Mouse (Mus musculus) neural tube, embryonic 15.5 days (tissue): Measurements from ENCODE around the gene Pkd1l1. TPM values are rescaled to one million over a fixed set of nuclear protein-coding genes. Genes with fewer than 3 reads are reported as not detected.
A peak's percentile ranks its signal among the peaks of the same experiment; 100 is the strongest.

Source experiments
- ATAC-seq: fragments of 200-750 bp; cut with Nextera tagmentation; 2 replicates; pipeline ENCODE4 v1.8.0; 2017; ENCODE audit warnings: mild to moderate bottlenecking, moderate TSS enrichment, moderate library complexity; ENCODE audit not compliant: low FRiP score
- H3K27ac ChIP-seq: fragments of 300-500 bp; sonication (generic); replicated peaks from 2 replicates; pipeline ENCODE4 v1.5.1; 2015; ENCODE audit warnings: mild to moderate bottlenecking, inconsistent platforms
- H3K27me3 ChIP-seq: fragments of 300-500 bp; sonication (generic); replicated peaks from 2 replicates; pipeline ENCODE4 v1.6.1; 2015; ENCODE audit warnings: inconsistent platforms
- H3K36me3 ChIP-seq: fragments of 300-500 bp; sonication (generic); 2 replicates; pipeline ENCODE4 v1.6.1; 2015; ENCODE audit warnings: inconsistent platforms
- H3K4me1 ChIP-seq: fragments of 300-500 bp; sonication (generic); 2 replicates; pipeline ENCODE4 v1.6.1; 2015; ENCODE audit warnings: inconsistent platforms
- H3K4me2 ChIP-seq: fragments of 300-500 bp; sonication (generic); 2 replicates; pipeline ENCODE4 v1.6.1; 2015; ENCODE audit warnings: inconsistent platforms, mild to moderate bottlenecking, moderate library complexity
- H3K4me3 ChIP-seq: fragments of 300-500 bp; sonication (generic); replicated peaks from 2 replicates; pipeline ENCODE4 v1.5.1; 2015; ENCODE audit warnings: mild to moderate bottlenecking, inconsistent platforms
- H3K9ac ChIP-seq: fragments of 300-500 bp; sonication (generic); replicated peaks from 2 replicates; pipeline ENCODE4 v1.6.1; 2015; ENCODE audit warnings: mild to moderate bottlenecking, inconsistent platforms
- H3K9me3 ChIP-seq: fragments of 300-500 bp; sonication (generic); replicated peaks from 2 replicates; pipeline ENCODE4 v1.6.1; 2016; ENCODE audit warnings: inconsistent platforms
- WGBS: fragments of 180-500 bp; shearing (Covaris S2); methylation state at CpG from one replicate; pipeline ENCODE4 v1.1.7; 2015; ENCODE audit warnings: mixed read lengths; 5-methylcytosine and 5-hydroxymethylcytosine counted together
- polyA plus RNA-seq: library from polyadenylated mRNA; unstranded; fragments of >200 nt; fragmentation: Nextera tagmentation; extraction: Ambion mirVana; gene quantifications from 2 replicates; pipeline ENCODE4 v1.2.1, GENCODE M21; 2015

Gene Pkd1l1
- polyA plus RNA-seq, 1 experiment from 2014 or later = 0.10 TPM

DNA sequence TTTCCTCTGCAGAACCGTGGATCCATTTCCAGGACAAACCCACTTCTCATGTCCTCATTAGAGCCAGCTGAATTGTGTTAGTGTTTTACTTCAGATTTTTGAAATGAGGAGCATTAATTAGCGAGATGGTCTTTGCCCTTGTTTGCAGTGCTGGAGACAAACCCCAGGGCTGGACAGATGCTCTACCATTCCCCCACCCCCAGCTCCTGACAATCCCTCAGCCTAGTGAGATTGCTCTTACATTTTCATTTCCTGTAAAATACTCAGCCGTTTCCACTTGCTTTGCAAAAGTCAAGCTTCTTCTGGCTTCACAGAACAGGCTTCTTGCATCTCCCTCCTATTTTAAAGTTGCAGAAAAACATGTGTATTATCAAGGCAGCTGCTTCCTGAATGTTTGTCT, 155.7 kb downstream of the Pkd1l1 start:
- peak; percentile 14; the same call in 1 of the 2 replicates for ATAC-seq
- Histone ChIP-seq H3K36me3 (no peaks in the 10 kb centered on the region), H3K27me3 (no peaks in the 10 kb centered on the region), H3K9me3 (no peaks in the 10 kb centered on the region), H3K4me1 (no peaks in the 10 kb centered on the region), H3K4me3 (no peak overlapping the region), H3K4me2 (no peak overlapping the region), H3K9ac (no peak overlapping the region), H3K27ac (no peak overlapping the region)
- 58% methylated on average over 3 of the region's 3 CpGs for WGBS

DNA sequence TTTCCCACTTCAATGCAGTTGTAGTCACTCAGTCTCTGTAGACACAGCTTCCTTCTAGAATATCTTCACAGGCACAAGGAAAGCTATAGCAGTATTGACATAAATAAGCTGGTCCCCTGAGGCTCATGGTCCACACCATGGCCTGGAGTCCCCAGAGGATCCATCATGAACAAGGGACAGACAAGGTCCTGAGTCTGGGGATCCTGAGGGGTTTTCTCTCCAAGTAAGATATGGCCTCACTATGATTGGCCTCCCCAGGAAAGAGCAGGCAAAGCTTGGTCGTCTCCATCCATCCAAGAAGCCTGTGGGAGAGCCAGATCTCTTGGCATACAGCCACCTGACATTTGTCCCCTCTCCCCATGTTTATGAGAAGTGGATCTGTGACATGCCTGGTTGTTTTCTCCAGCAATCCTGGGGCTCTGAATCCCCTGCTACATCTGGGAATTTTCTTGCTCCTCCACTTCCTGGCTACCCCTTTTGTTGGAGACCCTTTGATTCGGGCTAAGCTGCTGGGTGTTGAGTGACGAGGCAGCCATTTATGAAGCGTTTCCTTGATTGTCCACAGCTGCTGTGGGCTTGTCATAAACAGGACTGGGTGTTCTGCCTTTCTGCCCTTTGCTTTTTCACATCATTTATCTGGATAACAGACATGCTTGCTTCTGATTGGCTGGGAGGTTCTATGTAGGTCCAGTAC, 158.8 kb downstream of the Pkd1l1 start:
- no peak for ATAC-seq

GRCm38 (mm10) chr11:8811506-8812100, 161.5 kb downstream of the Pkd1l1 start:
- H3K9me3 ChIP-seq = no peaks in the 10 kb centered on the region
- WGBS = 9% methylated on average over 5 of the region's 5 CpGs
- H3K27ac ChIP-seq = no peak overlapping the region
- H3K4me3 ChIP-seq = no peak overlapping the region
- H3K4me1 ChIP-seq = no peaks in the 10 kb centered on the region
- H3K36me3 ChIP-seq = no peaks in the 10 kb centered on the region
- ATAC-seq = no peak
- no peak overlapping the region for H3K4me2 ChIP-seq
- no peak overlapping the region for H3K9ac ChIP-seq
- H3K27me3 ChIP-seq = no peaks in the 10 kb centered on the region

More for the DNA sequence above, 158.8 kb downstream of the Pkd1l1 start:
- 59% methylated on average over 4 of the region's 4 CpGs for WGBS
- no peak overlapping the region for H3K27ac ChIP-seq
- H3K4me3 ChIP-seq = no peak overlapping the region
- no peaks in the 10 kb centered on the region for H3K36me3 ChIP-seq
- H3K4me2 ChIP-seq = no peak overlapping the region
- no peaks in the 10 kb centered on the region for H3K9me3 ChIP-seq
- H3K27me3 ChIP-seq = no peaks in the 10 kb centered on the region
- H3K4me1 ChIP-seq = no peaks in the 10 kb centered on the region
- H3K9ac ChIP-seq = no peak overlapping the region

DNA sequence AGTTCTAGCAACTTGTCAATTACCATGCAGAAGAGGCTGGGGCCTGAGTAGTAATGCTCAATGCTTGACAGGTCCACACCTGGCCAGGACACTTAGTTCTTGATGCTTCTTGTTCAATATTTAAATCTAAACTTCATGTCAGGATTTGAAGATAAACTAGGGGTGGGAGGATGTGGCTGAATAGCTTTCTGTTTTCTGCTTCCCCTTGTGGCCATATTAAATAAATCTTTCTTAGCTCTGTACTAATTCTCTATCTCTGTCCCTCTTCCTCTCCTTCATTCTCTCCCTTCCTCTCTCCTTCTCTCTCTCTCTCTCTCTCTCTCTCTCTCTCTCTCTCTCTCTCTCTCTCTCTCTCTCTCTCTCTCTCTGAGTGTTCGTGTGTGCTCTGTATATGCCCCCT, 163.4 kb downstream of the Pkd1l1 start:
- no peak overlapping the region for H3K9ac ChIP-seq
- no peak for ATAC-seq
- no peaks in the 10 kb centered on the region for H3K36me3 ChIP-seq
- no peaks in the 10 kb centered on the region for H3K4me1 ChIP-seq
- no peak overlapping the region for H3K4me2 ChIP-seq
- no peaks in the 10 kb centered on the region for H3K27me3 ChIP-seq
- H3K4me3 ChIP-seq = no peak overlapping the region
- no peaks in the 10 kb centered on the region for H3K9me3 ChIP-seq
- no peak overlapping the region for H3K27ac ChIP-seq
- WGBS = 91% methylated on average over 1 of the region's 1 CpGs

DNA sequence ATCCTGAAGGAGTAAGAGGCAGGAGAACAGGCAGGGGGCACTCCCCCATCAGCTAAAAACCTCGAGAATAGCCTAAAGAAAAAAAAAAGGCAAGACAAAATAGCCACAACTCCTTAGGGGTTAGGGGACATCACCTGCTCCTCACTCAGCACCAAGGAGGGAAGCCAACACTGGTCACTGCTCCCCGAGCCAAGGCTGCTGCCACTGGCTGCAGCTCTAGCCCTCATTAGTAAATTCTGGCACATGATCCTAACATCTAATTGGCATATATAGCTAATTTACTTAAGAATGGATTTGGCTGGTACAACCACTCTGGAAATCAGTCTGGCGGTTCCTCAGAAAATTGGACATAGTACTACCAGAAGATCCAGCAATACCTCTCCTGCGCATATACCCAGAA, 166.1 kb downstream of the Pkd1l1 start:
- ATAC-seq = no peak
- Histone ChIP-seq H3K4me2 (no peak overlapping the region), H3K9ac (no peak overlapping the region), H3K27me3 (no peaks in the 10 kb centered on the region), H3K4me3 (no peak overlapping the region), H3K27ac (no peak overlapping the region), H3K36me3 (no peaks in the 10 kb centered on the region), H3K9me3 (no peaks in the 10 kb centered on the region), H3K4me1 (no peaks in the 10 kb centered on the region)
- WGBS = 77% methylated on average over 4 of the region's 4 CpGs

GRCm38 (mm10) chr11:8804178-8804577, 168.9 kb downstream of the Pkd1l1 start:
- ATAC-seq = no peak
- no peaks in the 10 kb centered on the region for H3K36me3 ChIP-seq
- H3K4me3 ChIP-seq = no peak overlapping the region
- 58% methylated on average over 3 of the region's 3 CpGs for WGBS
- no peaks in the 10 kb centered on the region for H3K4me1 ChIP-seq
- H3K27ac ChIP-seq = no peak overlapping the region
- H3K27me3 ChIP-seq = no peaks in the 10 kb centered on the region
- H3K9me3 ChIP-seq = no peaks in the 10 kb centered on the region
- no peak overlapping the region for H3K9ac ChIP-seq
- H3K4me2 ChIP-seq = no peak overlapping the region

GRCm38 (mm10) chr11:8797486-8797885, 175.6 kb downstream of the Pkd1l1 start:
- Histone ChIP-seq H3K9ac (no peak overlapping the region), H3K4me3 (no peak overlapping the region), H3K4me2 (no peak overlapping the region), H3K36me3 (no peaks in the 10 kb centered on the region), H3K27me3 (no peaks in the 10 kb centered on the region), H3K27ac (no peak overlapping the region), H3K9me3 (no peaks in the 10 kb centered on the region), H3K4me1 (no peaks in the 10 kb centered on the region)
- ATAC-seq = no peak
- 72% methylated on average over 5 of the region's 5 CpGs for WGBS

DNA sequence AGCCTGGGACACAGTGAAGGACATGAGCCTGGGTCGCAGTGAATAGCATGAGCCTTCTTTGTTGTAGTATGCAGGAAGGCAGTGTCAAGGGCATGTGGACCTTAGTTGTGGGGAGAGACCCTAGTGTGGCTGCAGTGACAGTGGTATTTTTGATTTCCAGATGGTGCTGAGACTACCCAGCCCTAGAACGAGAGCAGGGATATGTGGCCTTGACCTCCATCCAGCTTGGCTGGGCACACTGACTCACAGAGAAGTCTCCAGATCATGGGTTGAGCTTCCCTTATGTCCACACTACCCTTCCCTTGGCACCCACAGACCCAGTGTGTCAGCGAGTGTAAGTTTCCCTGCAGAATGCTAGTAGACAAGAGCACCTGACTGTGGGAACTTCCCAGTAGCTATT, 178.0 kb downstream of the Pkd1l1 start:
- no peaks in the 10 kb centered on the region for H3K9me3 ChIP-seq
- H3K27ac ChIP-seq = no peak overlapping the region
- no peaks in the 10 kb centered on the region for H3K4me1 ChIP-seq
- 97% methylated on average over 3 of the region's 3 CpGs for WGBS
- no peak for ATAC-seq
- H3K27me3 ChIP-seq = no peaks in the 10 kb centered on the region
- no peak overlapping the region for H3K4me2 ChIP-seq
- no peak overlapping the region for H3K4me3 ChIP-seq
- no peaks in the 10 kb centered on the region for H3K36me3 ChIP-seq
- no peak overlapping the region for H3K9ac ChIP-seq

DNA sequence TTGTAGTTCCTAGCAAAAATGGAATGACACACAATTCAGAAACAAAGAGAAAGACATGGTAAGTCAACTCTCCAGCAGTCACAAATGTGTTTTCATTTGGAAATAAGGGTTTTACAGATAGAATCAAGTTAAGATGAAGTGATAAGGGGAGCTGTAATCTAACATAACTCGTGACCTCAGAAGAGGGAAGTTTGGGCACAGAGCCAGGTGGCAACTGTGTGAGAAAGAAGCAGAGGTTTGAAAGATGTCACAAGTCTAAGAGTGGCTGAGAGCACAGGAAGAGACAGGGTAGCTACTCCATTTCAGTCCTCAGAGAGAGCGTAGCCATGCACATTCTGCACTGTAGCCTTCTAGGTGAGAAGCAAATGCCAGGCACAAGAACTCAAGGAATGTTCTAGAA, 180.9 kb downstream of the Pkd1l1 start:
- Histone ChIP-seq H3K4me1 (no peaks in the 10 kb centered on the region), H3K36me3 (no peaks in the 10 kb centered on the region), H3K4me2 (no peak overlapping the region), H3K4me3 (no peak overlapping the region), H3K9me3 (no peaks in the 10 kb centered on the region), H3K27ac (no peak overlapping the region), H3K27me3 (no peaks in the 10 kb centered on the region), H3K9ac (no peak overlapping the region)
- 77% methylated on average over 2 of the region's 2 CpGs for WGBS
- no peak for ATAC-seq

DNA sequence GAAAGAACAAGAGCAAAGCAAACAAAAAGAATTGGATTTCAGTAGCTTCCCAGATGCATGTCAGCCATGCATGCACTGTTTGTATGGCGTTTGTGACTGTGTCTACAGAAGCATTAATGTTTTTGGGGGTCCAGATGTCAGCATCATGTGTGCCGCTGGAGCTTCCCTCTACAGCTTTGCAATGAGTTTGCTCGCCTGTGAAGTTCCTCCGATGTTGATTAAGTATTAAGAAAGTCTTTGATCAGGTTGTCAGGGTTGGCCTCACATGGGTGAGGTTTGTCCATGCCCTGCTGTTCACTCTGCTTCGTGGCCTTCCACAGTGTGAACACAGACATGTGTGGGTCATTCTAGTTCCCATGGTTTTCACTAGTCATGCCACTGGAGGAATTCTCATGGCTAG, 183.9 kb downstream of the Pkd1l1 start:
- no peaks in the 10 kb centered on the region for H3K27me3 ChIP-seq
- H3K9me3 ChIP-seq = no peaks in the 10 kb centered on the region
- H3K9ac ChIP-seq = no peak overlapping the region
- 87% methylated on average over 5 of the region's 5 CpGs for WGBS
- H3K4me1 ChIP-seq = no peaks in the 10 kb centered on the region
- H3K4me3 ChIP-seq = no peak overlapping the region
- no peak for ATAC-seq
- H3K36me3 ChIP-seq = no peaks in the 10 kb centered on the region
- H3K27ac ChIP-seq = no peak overlapping the region
- H3K4me2 ChIP-seq = no peak overlapping the region

DNA sequence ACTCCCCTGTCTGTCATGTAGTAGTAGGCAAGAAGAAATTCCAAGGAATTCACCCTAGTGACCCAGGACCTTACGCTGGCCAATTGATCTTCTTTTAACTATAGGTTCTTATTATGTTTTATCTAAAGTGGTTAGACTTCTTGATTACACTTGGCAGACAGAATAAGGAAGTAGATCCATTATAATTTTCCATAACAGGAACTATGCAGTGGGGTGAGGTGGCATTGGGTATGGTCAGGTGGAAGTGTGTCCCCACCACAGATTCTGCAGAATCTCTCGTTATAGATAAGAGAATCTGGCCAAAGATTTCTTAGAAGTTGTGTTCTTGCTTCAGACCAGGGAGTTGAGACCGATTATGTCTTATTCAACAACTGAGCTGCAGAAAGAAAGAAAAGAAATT, 185.5 kb downstream of the Pkd1l1 start:
- Histone ChIP-seq H3K27me3 (no peaks in the 10 kb centered on the region), H3K4me1 (no peaks in the 10 kb centered on the region), H3K36me3 (no peaks in the 10 kb centered on the region), H3K9me3 (no peaks in the 10 kb centered on the region), H3K4me3 (no peak overlapping the region), H3K4me2 (no peak overlapping the region), H3K9ac (no peak overlapping the region), H3K27ac (no peak overlapping the region)
- 89% methylated on average over 3 of the region's 3 CpGs for WGBS
- no peak for ATAC-seq

GRCm38 (mm10) chr11:8784413-8784812, 188.7 kb downstream of the Pkd1l1 start:
- Histone ChIP-seq H3K4me2 (no peak overlapping the region), H3K9me3 (no peaks in the 10 kb centered on the region), H3K4me3 (no peak overlapping the region), H3K27me3 (no peaks in the 10 kb centered on the region), H3K4me1 (peaks cover 19% of the 10 kb centered on the region), H3K9ac (no peak overlapping the region), H3K27ac (no peak overlapping the region), H3K36me3 (no peaks in the 10 kb centered on the region)
- WGBS = 67% methylated on average over 4 of the region's 4 CpGs
- ATAC-seq = peak; percentile 55
